Mouse (Mus musculus): ENCODE data around the gene Efcab10. TPM values are rescaled to one million over a fixed set of nuclear protein-coding genes. Genes with fewer than 3 reads are reported as not detected.

Gene Efcab10
- total and polyA plus RNA-seq, 3 experiments, result 0.45 TPM; not detected in 2

- no peak for DNase-seq
Observed at GRCm38 (mm10) chr12:33427726-33428125, 33.1 kb downstream of the Efcab10 start.

DNA sequence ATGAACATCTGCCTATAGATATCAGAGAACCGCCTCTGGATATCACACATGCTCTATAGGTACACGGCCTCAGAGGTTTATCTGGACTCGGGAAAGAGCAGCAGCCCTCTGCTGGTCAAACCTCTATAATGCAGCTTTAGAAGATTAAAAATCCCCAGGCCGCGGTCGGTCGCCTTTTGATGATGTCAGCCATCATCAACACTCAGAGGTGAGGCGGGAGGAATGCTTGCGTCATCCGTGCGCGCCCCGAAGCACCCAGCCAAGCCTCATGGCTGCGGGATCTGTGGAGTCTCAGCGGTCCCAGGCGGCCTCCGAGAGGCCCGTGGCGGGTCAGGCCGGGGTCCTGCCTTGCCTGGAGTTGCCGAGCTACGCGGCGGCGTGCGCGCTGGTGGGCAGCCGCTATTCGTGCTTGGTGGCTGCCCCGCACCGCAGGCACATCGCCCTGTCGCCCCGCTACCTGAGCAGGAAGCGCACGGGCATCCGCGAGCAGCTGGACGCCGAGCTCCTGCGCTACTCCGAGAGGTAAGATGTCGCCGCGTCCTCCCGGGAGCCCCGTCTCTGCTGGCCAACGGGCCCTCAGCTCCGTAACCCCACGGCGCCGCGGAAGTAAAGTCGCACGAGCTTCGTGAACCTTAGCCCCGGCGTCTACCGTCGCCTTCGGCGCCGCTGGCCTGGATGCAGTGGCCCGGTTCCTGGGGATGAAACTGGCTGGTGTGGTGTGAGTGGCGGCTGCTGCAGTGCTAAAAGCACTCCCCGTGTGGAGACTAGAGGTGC lies 34.9 kb downstream of the Efcab10 start, which contains the start of gene Twistnb:
Twistnb (plus strand) TSS at position 249 of the 774 bp plus-strand sequence.
- DNase-seq, result peak; percentile 95

DNA sequence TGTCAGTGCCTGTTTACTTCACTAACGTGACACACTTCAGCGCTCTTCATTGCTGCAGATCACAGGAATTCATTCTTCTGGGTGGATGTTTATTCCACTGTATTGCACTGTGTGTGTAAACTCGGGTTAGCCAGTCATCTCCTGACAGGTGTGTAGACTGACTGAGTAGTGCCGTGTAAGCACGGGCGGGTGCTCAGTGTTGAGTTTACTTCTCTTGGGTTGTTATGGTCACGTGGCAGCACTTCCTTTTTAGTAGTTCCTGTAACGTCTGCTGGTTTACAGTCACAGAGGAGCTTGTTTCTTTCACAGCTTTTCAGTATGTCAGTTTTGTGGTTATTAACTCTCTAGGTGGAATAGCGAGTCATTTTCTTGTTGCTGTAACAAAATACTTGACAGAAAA lies 39.2 kb downstream of the Efcab10 start:
- no peak for DNase-seq

GRCm38 (mm10) chr12:33434758-33435157 lies 40.1 kb downstream of the Efcab10 start:
- DNase-seq, result no peak

Other genes starting within 250 kb of the Efcab10 start
- 10 to 100 TPM; 30.8 to 31.6 TPM for gene Atxn7l1, start 247.2 kb upstream of the Efcab10 start, total RNA-seq (2021)
- gene Atxn7l1, start 247.2 kb upstream of the Efcab10 start, polyA plus RNA-seq (2012; rRNA removed), result 19.9 and 21.8 TPM in 2 replicates
- gene Twistnb, start 34.8 kb downstream of the Efcab10 start, total RNA-seq (2021), result 10 to 100 TPM; 11.4 to 15.6 TPM
- gene Twistnb, start 34.8 kb downstream of the Efcab10 start, polyA plus RNA-seq (2012; rRNA removed), result 84.0 and 88.3 TPM in 2 replicates